Mouse (Mus musculus) left cerebral cortex, adult 8-10 months (tissue): ENCODE measurements at regions not wholly inside any gene's neighbourhood (a gene's known extent, or its start where the extent isn't known, plus 50 kb on each side); places are given as distances from the start of the nearest gene placed in this dataset.

Experiments
- DNase-seq, 2 experiments: peaks; one replicate each; pipeline ENCODE4 v3.0.0; 2022; ENCODE audit warnings: low spot score in 2 of 2

GRCm38 (mm10) chr1:75612083-75612720 lies 66.1 kb downstream of the Slc4a3 start:
- no peak for DNase-seq

- no peak for DNase-seq
Observed at GRCm38 (mm10) chr1:75613206-75613605, 67.1 kb downstream of the Slc4a3 start.

- DNase-seq = no peak
Observed at GRCm38 (mm10) chr1:75616971-75617370, 70.9 kb downstream of the Slc4a3 start.

- no peak for DNase-seq
Observed at GRCm38 (mm10) chr1:75618367-75618790, 72.3 kb downstream of the Slc4a3 start.

- DNase-seq = no peak
Observed at GRCm38 (mm10) chr1:75630287-75630686, 84.2 kb downstream of the Slc4a3 start.

GRCm38 (mm10) chr1:75631729-75632128 lies 85.7 kb downstream of the Slc4a3 start:
- DNase-seq = no peak

- DNase-seq = no peak
Observed at GRCm38 (mm10) chr1:75635591-75635990, 89.5 kb downstream of the Slc4a3 start.

GRCm38 (mm10) chr1:75639031-75640001 lies 93.2 kb downstream of the Slc4a3 start:
- DNase-seq = no peak

GRCm38 (mm10) chr1:75642496-75642895 lies 96.4 kb downstream of the Slc4a3 start:
- no peak for DNase-seq

- DNase-seq = peak; percentile 63 to 65
Observed at GRCm38 (mm10) chr1:75652547-75652946, 106.5 kb downstream of the Slc4a3 start.

GRCm38 (mm10) chr1:75652987-75653573 lies 107.0 kb downstream of the Slc4a3 start:
- DNase-seq = no peak

- DNase-seq = peak; percentile 63 to 76
Observed at GRCm38 (mm10) chr1:75653671-75654076, 107.6 kb downstream of the Slc4a3 start.

- no peak for DNase-seq
Observed at GRCm38 (mm10) chr1:75656592-75656991, 110.5 kb downstream of the Slc4a3 start.

- no peak for DNase-seq
Observed at GRCm38 (mm10) chr1:75660336-75661100, 114.5 kb downstream of the Slc4a3 start.

GRCm38 (mm10) chr1:75662141-75662990 lies 116.3 kb downstream of the Slc4a3 start:
- DNase-seq = no peak

GRCm38 (mm10) chr1:75667736-75668269 lies 121.7 kb downstream of the Slc4a3 start:
- DNase-seq = no peak

GRCm38 (mm10) chr1:75676295-75676694 lies 130.2 kb downstream of the Slc4a3 start:
- DNase-seq = no peak

GRCm38 (mm10) chr1:75677695-75678094 lies 131.6 kb downstream of the Slc4a3 start:
- no peak for DNase-seq

GRCm38 (mm10) chr1:75678279-75678678 lies 132.2 kb downstream of the Slc4a3 start:
- DNase-seq = no peak

GRCm38 (mm10) chr1:75680366-75680765 lies 134.3 kb downstream of the Slc4a3 start:
- no peak for DNase-seq
